Mouse (Mus musculus) forebrain, embryonic 11.5 days (tissue): Measurements from ENCODE around the gene Lama1. TPM values are rescaled to one million over a fixed set of nuclear protein-coding genes. Genes with fewer than 3 reads are reported as not detected.
"Not testable (repeated sequence)": the region's sequence is repeated elsewhere in the genome, so short reads cannot be mapped to it uniquely, and the experiment has no call there.

Experiments
- ATAC-seq: fragments of 200-750 bp; cut with Nextera tagmentation; replicated peaks from 2 replicates; pipeline ENCODE4 v1.8.0; 2017; ENCODE audit warnings: moderate TSS enrichment; ENCODE audit not compliant: low FRiP score
- DNase-seq: peaks from one replicate; pipeline ENCODE4 v3.0.0-alpha.2; 2017; ENCODE audit warnings: low spot score
- H3K27ac ChIP-seq: fragments of 300-500 bp; sonication (generic); 2 replicates; pipeline ENCODE4 v1.5.1; 2014; ENCODE audit warnings: low read depth, low read length
- H3K27me3 ChIP-seq: fragments of 300-500 bp; sonication (generic); 2 replicates; pipeline ENCODE4 v1.6.1; 2014; ENCODE audit warnings: mild to moderate bottlenecking, low read length, mixed read lengths; ENCODE audit not compliant: control insufficient read depth, insufficient read depth
- H3K36me3 ChIP-seq: fragments of 300-500 bp; sonication (generic); 2 replicates; pipeline ENCODE4 v1.6.1; 2014; ENCODE audit warnings: mild to moderate bottlenecking, low read length, moderate library complexity, mixed read lengths; ENCODE audit not compliant: control insufficient read depth, insufficient read depth
- H3K4me1 ChIP-seq: fragments of 300-500 bp; sonication (generic); replicated peaks from 2 replicates; pipeline ENCODE4 v1.6.1; 2014; ENCODE audit warnings: low read length, mixed read lengths; ENCODE audit not compliant: control insufficient read depth, insufficient read depth
- H3K4me2 ChIP-seq: fragments of 300-500 bp; sonication (generic); 2 replicates; pipeline ENCODE4 v1.6.1; 2014; ENCODE audit warnings: low read depth, mild to moderate bottlenecking, low read length, moderate library complexity, mixed read lengths; ENCODE audit not compliant: severe bottlenecking
- H3K4me3 ChIP-seq: fragments of 300-500 bp; sonication (generic); 2 replicates; pipeline ENCODE4 v1.5.1; 2014; ENCODE audit warnings: low read depth, low read length
- H3K9ac ChIP-seq: fragments of 300-500 bp; sonication (generic); 2 replicates; pipeline ENCODE4 v1.6.1; 2014; ENCODE audit warnings: low read length
- H3K9me3 ChIP-seq: fragments of 300-500 bp; sonication (generic); 2 replicates; pipeline ENCODE4 v1.6.1; 2016; ENCODE audit warnings: low read length, mixed read lengths; ENCODE audit not compliant: control insufficient read depth
- WGBS: fragments of 180-500 bp; shearing (Covaris S2); extraction: QIAGEN DNeasy Blood & Tissue Kit; methylation state at CpG from one replicate; pipeline ENCODE4 v1.1.7; 2014; 5-methylcytosine and 5-hydroxymethylcytosine counted together
- polyA plus RNA-seq: library from polyadenylated mRNA; unstranded; fragments of >200 nt; fragmentation: Nextera tagmentation; extraction: Ambion mirVana; gene quantifications from 2 replicates; pipeline ENCODE4 v1.2.1, GENCODE M21; 2014

The Lama1 gene
- polyA plus RNA-seq, 1 experiment from 2014 or later = 31.5 TPM

DNA sequence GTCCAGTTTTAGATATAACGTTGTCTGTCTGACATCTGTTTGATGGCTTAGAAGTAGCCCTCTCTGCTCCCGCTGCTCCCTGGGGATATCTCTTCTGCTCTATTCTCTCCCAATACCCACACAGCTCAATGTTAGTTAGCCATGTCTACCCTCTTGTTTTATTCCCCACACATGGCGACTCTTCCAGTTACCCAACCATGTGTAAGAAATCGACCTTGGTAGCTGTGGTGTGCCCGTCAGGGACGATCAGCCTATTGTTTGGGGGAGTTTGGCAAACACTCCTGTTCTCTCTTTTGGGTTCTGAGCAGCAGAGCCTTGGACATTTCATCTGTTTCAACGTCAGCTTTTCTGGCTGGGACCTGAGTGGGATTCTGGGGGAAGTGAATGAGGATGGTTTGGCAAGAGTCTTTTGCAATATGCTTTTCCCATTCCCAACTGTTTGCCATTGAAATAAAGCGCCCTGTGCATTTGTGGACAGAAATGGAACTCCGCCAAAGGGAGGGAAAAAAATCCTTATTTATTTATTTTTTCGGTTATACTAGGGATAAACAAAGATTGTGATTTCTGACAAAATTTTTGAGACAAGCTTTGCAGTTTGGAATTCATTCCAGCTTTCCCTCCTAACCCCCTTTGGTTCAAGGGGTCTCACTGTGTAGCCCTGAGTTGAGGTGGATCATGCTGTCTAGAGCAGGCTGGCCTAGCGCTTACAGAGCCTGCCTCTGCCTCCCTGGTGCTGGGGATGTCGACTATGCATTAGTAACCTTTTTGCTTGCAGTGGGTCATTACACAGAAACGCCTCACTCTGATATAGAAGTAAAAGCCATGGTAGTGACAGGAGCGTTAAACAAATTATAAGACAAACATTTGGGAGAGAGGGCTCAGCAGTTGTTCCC, 26.4 kb downstream of the Lama1 start:
- H3K4me2 ChIP-seq = no peak overlapping the region
- H3K9ac ChIP-seq = no peak overlapping the region
- no peaks in the 10 kb centered on the region for H3K27me3 ChIP-seq
- WGBS = 77% methylated on average over 14 of the region's 14 CpGs
- DNase-seq (no peak), ATAC-seq (no peak)
- no peaks in the 10 kb centered on the region for H3K9me3 ChIP-seq
- H3K36me3 ChIP-seq = no peaks in the 10 kb centered on the region; the same call in 1 of the 2 replicates
- no peak overlapping the region for H3K4me3 ChIP-seq
- no peak overlapping the region for H3K27ac ChIP-seq
- H3K4me1 ChIP-seq = peaks cover 6% of the 10 kb centered on the region; the same call in 1 of the 2 replicates

DNA sequence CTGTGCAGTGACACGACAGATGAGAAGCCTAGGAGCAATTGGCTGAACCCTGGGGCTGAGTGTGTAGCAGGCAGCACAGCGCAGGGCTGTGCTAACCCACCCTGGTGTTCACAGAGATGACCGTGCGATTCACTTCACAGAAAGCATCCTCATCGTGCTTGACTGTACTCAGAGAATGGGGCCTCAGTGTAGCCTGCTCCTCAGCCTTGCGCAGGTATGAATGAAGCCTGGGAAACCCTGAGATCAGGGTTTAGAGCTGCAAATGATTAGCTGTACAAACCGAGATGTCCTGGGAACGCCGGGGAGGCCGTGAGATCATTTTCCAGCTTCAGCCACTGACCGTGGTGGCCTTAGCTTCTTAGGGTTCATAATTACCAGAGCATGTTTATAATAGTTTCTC, 29.5 kb downstream of the Lama1 start:
- WGBS = 85% methylated on average over 11 of the region's 11 CpGs
- Histone ChIP-seq H3K27me3 (no peaks in the 10 kb centered on the region), H3K36me3 (no peaks in the 10 kb centered on the region; the same call in 1 of the 2 replicates), H3K4me3 (no peak overlapping the region), H3K4me2 (no peak overlapping the region), H3K27ac (no peak overlapping the region), H3K9ac (no peak overlapping the region), H3K9me3 (no peaks in the 10 kb centered on the region), H3K4me1 (peaks cover 4% of the 10 kb centered on the region; the same call in 1 of the 2 replicates)
- ATAC-seq = no peak
- peak; percentile 45 for DNase-seq

DNA sequence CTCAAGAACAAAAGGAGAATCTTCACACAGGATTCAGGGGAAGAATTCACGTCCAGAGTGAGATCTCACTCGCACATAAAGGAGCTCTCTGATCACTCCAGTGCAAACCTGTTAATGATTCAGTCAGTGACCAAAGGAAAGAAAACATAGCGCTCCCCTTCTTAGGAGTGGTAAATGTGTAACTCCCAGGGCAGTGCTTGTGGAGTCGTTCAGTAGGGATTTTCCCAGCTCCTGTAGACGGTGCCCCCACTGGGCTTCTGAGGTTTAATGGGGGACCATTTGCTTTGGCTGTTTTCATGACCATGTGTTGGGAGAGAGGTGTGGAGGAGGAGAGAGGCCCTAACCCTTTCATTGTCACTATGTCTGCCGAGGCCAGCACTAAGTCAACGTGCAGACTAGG, 31.7 kb downstream of the Lama1 start:
- no peaks in the 10 kb centered on the region; the same call in 1 of the 2 replicates for H3K36me3 ChIP-seq

DNA sequence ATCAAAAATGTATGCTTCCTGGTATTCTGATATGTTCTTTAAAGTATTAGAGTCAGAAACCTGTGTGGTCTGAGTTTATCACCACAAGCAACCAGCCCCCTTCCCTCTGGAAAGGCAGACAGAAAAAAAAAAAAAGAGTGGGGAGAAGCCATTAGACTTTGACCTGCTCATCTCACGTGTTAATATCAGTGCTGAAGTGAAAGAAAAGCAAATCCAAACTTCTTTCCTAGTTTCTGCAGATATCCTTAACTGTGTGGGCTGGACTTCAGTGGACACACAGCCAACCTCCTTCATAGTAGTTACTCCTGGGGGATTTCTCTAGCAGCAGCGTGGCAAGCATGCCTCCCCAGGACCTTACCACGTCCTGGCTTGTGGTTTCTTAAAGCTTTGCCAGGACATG, 34.0 kb downstream of the Lama1 start:
- ATAC-seq (no peak), DNase-seq (no peak)
- H3K36me3 ChIP-seq = no peaks in the 10 kb centered on the region; the same call in 1 of the 2 replicates
- no peaks in the 10 kb centered on the region for H3K9me3 ChIP-seq
- H3K27ac ChIP-seq = no peak overlapping the region
- no peaks in the 10 kb centered on the region for H3K27me3 ChIP-seq
- 78% methylated on average over 3 of the region's 3 CpGs for WGBS
- H3K4me1 ChIP-seq = no peaks in the 10 kb centered on the region
- H3K4me2 ChIP-seq = no peak overlapping the region
- no peak overlapping the region for H3K4me3 ChIP-seq
- H3K9ac ChIP-seq = no peak overlapping the region

More for the DNA sequence above, 31.7 kb downstream of the Lama1 start:
- H3K9me3 ChIP-seq = no peaks in the 10 kb centered on the region
- no peak for ATAC-seq
- WGBS = 89% methylated on average over 7 of the region's 7 CpGs
- DNase-seq = no peak
- no peaks in the 10 kb centered on the region for H3K4me1 ChIP-seq
- H3K27ac ChIP-seq = no peak overlapping the region
- no peak overlapping the region for H3K4me3 ChIP-seq
- H3K27me3 ChIP-seq = no peaks in the 10 kb centered on the region
- H3K4me2 ChIP-seq = no peak overlapping the region
- no peak overlapping the region for H3K9ac ChIP-seq

DNA sequence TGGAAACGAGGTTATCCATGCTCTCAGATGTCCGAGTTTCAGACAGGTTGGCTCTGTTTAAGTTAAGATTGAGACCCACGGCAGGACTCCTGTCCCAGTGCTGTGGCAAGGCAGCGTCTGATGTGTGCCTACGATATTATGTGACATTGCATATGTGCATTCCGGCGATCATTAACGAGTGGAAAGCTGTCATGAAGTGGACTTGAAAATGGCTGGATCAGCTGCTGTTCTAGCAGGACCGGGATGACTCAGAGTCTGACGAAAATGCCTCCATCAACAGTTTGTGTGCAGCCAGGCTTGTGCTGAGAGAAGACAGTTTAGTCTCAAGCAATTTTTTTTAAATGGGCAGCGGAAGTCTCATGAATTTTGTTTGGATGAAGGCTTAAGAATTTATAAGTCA, 34.9 kb downstream of the Lama1 start:
- Histone ChIP-seq H3K27ac (no peak overlapping the region), H3K4me1 (no peaks in the 10 kb centered on the region), H3K9ac (no peak overlapping the region), H3K4me3 (no peak overlapping the region), H3K9me3 (no peaks in the 10 kb centered on the region), H3K36me3 (no peaks in the 10 kb centered on the region; the same call in 1 of the 2 replicates), H3K4me2 (no peak overlapping the region), H3K27me3 (no peaks in the 10 kb centered on the region)
- no peak for ATAC-seq
- DNase-seq = no peak
- WGBS = 93% methylated on average over 11 of the region's 11 CpGs

DNA sequence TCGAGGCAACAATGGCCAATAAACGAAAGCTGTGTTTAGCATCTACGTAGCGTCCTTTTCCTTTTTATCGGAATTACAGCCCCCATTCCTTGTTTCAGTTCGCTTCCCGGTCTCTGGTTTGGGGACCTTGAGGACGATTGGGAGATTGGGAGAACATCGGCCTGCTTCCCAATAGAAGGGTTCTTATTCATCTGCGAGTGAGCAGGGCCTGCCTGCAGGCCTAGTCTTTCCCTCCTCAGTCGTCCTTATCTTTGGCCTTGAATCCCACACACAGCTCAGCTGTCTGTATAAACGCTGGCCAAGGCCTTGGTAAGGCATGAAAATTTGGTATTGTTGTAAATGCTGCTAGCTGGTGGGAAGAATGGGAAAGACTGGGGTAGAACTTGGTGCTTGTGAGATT, 36.5 kb downstream of the Lama1 start:
- H3K36me3 ChIP-seq = no peaks in the 10 kb centered on the region
- WGBS = 91% methylated on average over 12 of the region's 12 CpGs
- H3K9ac ChIP-seq = no peak overlapping the region

DNA sequence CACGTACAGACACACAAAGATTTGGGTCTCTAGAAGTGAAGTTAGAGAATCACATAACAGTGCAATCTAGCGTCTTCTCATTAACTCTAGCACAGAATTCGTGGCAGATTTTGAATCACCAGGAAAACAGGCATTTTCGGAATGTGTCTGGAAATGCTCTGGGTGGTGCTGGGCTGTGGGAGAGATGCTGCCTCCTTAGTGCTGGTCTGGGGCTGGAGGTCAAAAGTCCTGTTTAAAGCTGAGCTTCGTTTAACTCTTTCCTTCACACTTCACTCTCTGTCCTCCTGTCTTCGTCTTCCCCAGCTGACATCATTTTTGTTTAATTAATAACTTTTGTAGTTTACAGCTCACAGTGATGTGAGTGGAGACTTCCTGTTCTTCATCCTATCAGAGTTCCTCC, 38.7 kb downstream of the Lama1 start:
- no peak overlapping the region for H3K27ac ChIP-seq
- H3K4me1 ChIP-seq = no peaks in the 10 kb centered on the region
- H3K27me3 ChIP-seq = no peaks in the 10 kb centered on the region
- 86% methylated on average over 6 of the region's 6 CpGs for WGBS
- H3K4me2 ChIP-seq = no peak overlapping the region
- H3K36me3 ChIP-seq = 0 out of 2 replicates have a peak, but pooled peaks cover 2% of the 10 kb centered on the region
- H3K4me3 ChIP-seq = no peak overlapping the region
- DNase-seq (no peak), ATAC-seq (no peak)
- H3K9ac ChIP-seq = no peak overlapping the region
- no peaks in the 10 kb centered on the region for H3K9me3 ChIP-seq

More for the DNA sequence above, 36.5 kb downstream of the Lama1 start:
- DNase-seq (no peak), ATAC-seq (no peak)
- H3K4me1 ChIP-seq = no peaks in the 10 kb centered on the region
- H3K4me2 ChIP-seq = no peak overlapping the region
- no peaks in the 10 kb centered on the region for H3K9me3 ChIP-seq
- no peak overlapping the region for H3K27ac ChIP-seq
- no peaks in the 10 kb centered on the region for H3K27me3 ChIP-seq
- H3K4me3 ChIP-seq = no peak overlapping the region

DNA sequence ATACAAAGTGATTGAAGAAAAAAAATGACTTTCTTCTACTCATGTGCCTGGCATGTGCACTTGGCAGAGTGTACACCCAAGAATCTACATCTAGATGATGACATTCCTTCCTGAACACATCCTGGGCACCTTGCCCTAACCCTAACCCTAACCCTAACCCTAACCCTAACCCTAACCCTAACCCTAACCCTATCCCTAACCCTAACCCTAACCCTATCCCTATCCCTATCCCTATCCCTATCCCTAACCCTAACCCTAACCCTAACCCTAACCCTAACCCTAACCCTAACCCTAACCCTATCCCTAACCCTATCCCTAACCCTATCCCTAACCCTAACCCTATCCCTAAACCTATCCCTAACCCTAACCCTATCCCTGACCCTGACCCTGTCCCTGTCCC, 44.2 kb downstream of the Lama1 start:
- H3K27ac ChIP-seq, DNase-seq, H3K4me2 ChIP-seq, H3K9ac ChIP-seq, H3K27me3 ChIP-seq, H3K9me3 ChIP-seq, H3K4me3 ChIP-seq, H3K4me1 ChIP-seq, ATAC-seq, H3K36me3 ChIP-seq: not testable (repeated sequence)
